Mouse (Mus musculus) stomach, embryonic 15.5 days (tissue): ENCODE data around the gene Tnfaip8l1. TPM values are rescaled to one million over a fixed set of nuclear protein-coding genes. Genes with fewer than 3 reads are reported as not detected.

Source experiments
- ATAC-seq: fragments of 200-750 bp; cut with Nextera tagmentation; 2 replicates; pipeline ENCODE4 v1.8.0; 2017; ENCODE audit warnings: low read depth, moderate number of reproducible peaks, moderate TSS enrichment; ENCODE audit not compliant: insufficient read depth, low FRiP score
- H3K27ac ChIP-seq: fragments of 300-500 bp; sonication (generic); 2 replicates; pipeline ENCODE4 v1.5.1; 2015; ENCODE audit warnings: mild to moderate bottlenecking, inconsistent platforms
- H3K27me3 ChIP-seq: fragments of 300-500 bp; sonication (generic); replicated peaks from 2 replicates; pipeline ENCODE4 v1.6.1; 2015; ENCODE audit warnings: inconsistent platforms
- H3K36me3 ChIP-seq: fragments of 300-500 bp; sonication (generic); 2 replicates; pipeline ENCODE4 v1.6.1; 2015; ENCODE audit warnings: inconsistent platforms
- H3K4me1 ChIP-seq: fragments of 300-500 bp; sonication (generic); 2 replicates; pipeline ENCODE4 v1.6.1; 2015; ENCODE audit warnings: inconsistent platforms
- H3K4me2 ChIP-seq: fragments of 300-500 bp; sonication (generic); 2 replicates; pipeline ENCODE4 v1.6.1; 2015; ENCODE audit warnings: mild to moderate bottlenecking, inconsistent platforms
- H3K4me3 ChIP-seq: fragments of 300-500 bp; sonication (generic); replicated peaks from 2 replicates; pipeline ENCODE4 v1.5.1; 2015; ENCODE audit warnings: inconsistent platforms
- H3K9ac ChIP-seq: fragments of 300-500 bp; sonication (generic); 2 replicates; pipeline ENCODE4 v1.6.1; 2015; ENCODE audit warnings: inconsistent platforms
- H3K9me3 ChIP-seq: fragments of 300-500 bp; sonication (generic); 2 replicates; pipeline ENCODE4 v1.6.1; 2016; ENCODE audit warnings: inconsistent platforms
- WGBS: fragments of 180-500 bp; shearing (Covaris S2); methylation state at CpG from one replicate; pipeline ENCODE4 v1.1.7; 2015; 5-methylcytosine and 5-hydroxymethylcytosine counted together
- polyA plus RNA-seq: library from polyadenylated mRNA; unstranded; fragments of >200 nt; fragmentation: Nextera tagmentation; extraction: Ambion mirVana; gene quantifications from 2 replicates; pipeline ENCODE4 v1.2.1, GENCODE M21; 2015

The Tnfaip8l1 gene
- polyA plus RNA-seq, 1 experiment from 2014 or later, result 13.2 TPM

DNA sequence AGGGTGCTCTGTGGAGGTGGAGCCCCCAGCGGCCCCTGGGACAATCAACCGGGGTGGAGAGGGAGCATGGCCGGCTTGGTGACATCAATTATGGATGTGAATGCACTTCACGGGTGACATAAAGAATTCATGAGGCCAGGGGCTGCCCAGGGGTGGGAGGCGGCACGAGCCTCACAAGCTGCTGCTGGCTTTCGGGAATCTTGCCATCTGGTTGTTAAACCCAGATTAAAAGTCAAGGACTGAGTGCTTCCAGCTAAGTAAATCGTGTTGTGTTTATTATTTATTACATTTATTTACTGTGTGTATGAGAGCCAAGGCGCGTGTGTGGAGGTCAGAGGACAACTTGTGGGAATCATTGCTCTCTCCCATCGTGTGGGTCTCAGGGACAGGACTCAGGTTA is 3.4 kb downstream of the Tnfaip8l1 start:
- peaks cover 23% of the 10 kb centered on the region for H3K4me1 ChIP-seq
- ATAC-seq, result no peak
- 0 out of 2 replicates have a peak, but pooled peaks cover under 1% of the 10 kb centered on the region for H3K27me3 ChIP-seq
- H3K27ac ChIP-seq, result no peak overlapping the region
- no peak overlapping the region for H3K4me2 ChIP-seq
- H3K9ac ChIP-seq, result no peak overlapping the region
- H3K36me3 ChIP-seq, result no peaks in the 10 kb centered on the region
- no peaks in the 10 kb centered on the region for H3K9me3 ChIP-seq
- no peak overlapping the region for H3K4me3 ChIP-seq
- 51% methylated on average over 11 of the region's 11 CpGs for WGBS

DNA sequence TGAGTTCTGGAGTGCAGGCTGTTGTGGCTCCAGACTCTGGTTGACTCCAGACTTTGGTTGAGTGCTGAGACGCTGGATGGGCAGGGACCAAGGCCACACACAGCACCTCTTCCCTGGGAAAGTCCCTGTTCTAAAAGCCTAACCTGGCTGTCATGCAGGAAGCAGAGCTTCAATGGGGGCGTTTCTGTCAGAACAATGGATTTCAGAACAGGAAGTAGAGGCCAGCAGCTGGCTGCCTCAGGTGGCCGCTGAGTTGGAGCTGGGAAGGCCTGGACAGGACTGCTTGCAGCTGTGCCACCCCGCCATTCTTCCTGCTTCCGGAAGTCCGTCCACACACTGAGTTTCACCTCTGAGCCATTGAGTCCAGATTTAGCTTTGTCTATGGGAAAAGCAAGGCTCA is 7.6 kb downstream of the Tnfaip8l1 start:
- H3K27me3 ChIP-seq, result no peaks in the 10 kb centered on the region
- no peaks in the 10 kb centered on the region for H3K36me3 ChIP-seq
- 58% methylated on average over 6 of the region's 6 CpGs for WGBS
- H3K4me1 ChIP-seq, result peaks cover 3% of the 10 kb centered on the region; the same call in 1 of the 2 replicates
- H3K27ac ChIP-seq, result peak overlapping the region; percentile 0; the same call in 1 of the 2 replicates
- 0 out of 2 replicates have a peak, but pooled peaks have one; percentile 3 for ATAC-seq
- no peak overlapping the region for H3K9ac ChIP-seq
- H3K4me2 ChIP-seq, result no peak overlapping the region
- H3K9me3 ChIP-seq, result no peaks in the 10 kb centered on the region
- no peak overlapping the region for H3K4me3 ChIP-seq

DNA sequence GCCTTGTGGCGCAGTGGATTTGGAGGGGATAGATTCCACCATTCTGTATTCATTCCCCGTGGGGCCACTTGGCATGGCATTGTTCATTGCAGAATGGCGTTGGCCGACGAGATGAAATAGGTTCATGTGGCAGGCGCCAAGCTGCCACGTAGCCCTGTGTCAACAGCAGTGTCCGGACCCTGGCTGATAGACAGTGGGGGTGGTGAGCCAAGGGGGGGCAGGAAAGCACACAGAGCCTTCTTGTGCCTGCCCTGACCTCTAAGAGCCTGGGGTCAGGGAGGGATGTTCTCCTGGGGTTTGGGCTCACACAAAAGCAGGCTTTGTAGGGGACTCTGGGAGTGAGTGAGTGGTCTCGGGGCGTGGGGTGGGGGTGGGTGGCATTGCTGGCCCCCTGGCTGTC is 8.4 kb downstream of the Tnfaip8l1 start:
- Histone ChIP-seq H3K4me1 (no peaks in the 10 kb centered on the region), H3K36me3 (peaks cover 3% of the 10 kb centered on the region; the same call in 1 of the 2 replicates), H3K27me3 (no peaks in the 10 kb centered on the region), H3K4me3 (no peak overlapping the region), H3K9ac (no peak overlapping the region), H3K9me3 (no peaks in the 10 kb centered on the region), H3K4me2 (no peak overlapping the region), H3K27ac (0 out of 2 replicates have a peak overlapping the region, but pooled peaks have one; percentile 0)
- ATAC-seq, result no peak
- WGBS, result 64% methylated on average over 10 of the region's 10 CpGs

DNA sequence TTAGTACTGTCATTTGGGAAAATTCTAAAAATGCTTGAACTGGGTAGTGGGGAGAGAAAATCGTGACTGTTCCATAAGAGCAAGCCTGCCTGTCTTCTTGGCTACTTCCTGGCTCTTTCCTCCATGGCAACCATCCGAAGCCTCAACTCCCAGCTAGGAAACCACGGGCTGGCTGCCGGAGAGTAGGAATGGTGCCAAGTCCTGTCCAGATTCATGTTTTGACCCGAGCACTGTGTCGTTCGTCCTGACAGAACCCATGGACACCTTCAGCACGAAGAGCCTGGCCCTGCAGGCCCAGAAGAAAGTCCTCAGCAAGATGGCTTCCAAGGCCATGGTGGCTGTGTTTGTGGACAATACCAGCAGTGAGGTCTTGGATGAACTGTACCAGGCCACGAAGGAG is 9.2 kb downstream of the Tnfaip8l1 start:
- WGBS, result 77% methylated on average over 9 of the region's 9 CpGs
- H3K27ac ChIP-seq, result no peak overlapping the region
- no peak for ATAC-seq
- H3K4me3 ChIP-seq, result no peak overlapping the region
- no peaks in the 10 kb centered on the region for H3K9me3 ChIP-seq
- no peaks in the 10 kb centered on the region for H3K4me1 ChIP-seq
- H3K9ac ChIP-seq, result no peak overlapping the region
- peaks cover 7% of the 10 kb centered on the region; the same call in 1 of the 2 replicates for H3K36me3 ChIP-seq
- no peak overlapping the region for H3K4me2 ChIP-seq
- no peaks in the 10 kb centered on the region for H3K27me3 ChIP-seq

DNA sequence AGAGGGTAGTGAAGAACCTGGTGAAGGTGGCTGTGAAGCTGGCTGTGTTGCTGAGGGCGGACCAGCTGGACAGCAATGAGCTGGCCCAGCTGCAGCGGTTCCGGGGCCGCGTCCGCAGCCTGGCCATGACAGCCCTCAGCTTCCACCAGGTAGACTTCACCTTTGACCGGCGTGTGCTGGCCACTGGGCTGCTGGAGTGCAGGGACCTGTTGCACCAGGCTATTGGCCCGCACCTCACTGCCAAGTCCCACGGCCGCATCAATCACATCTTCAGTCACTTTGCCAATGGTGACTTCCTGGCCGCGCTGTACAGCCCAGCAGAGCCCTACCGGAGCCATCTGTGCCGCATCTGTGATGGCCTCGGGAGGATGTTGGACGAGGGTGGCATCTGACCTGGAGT is 9.6 kb downstream of the Tnfaip8l1 start:
- no peak overlapping the region for H3K4me2 ChIP-seq
- ATAC-seq, result no peak
- no peaks in the 10 kb centered on the region for H3K4me1 ChIP-seq
- no peak overlapping the region for H3K9ac ChIP-seq
- no peak overlapping the region for H3K4me3 ChIP-seq
- H3K27ac ChIP-seq, result no peak overlapping the region
- no peaks in the 10 kb centered on the region for H3K9me3 ChIP-seq
- WGBS, result 92% methylated on average over 17 of the region's 17 CpGs
- H3K36me3 ChIP-seq, result peaks cover 10% of the 10 kb centered on the region; the same call in 1 of the 2 replicates
- no peaks in the 10 kb centered on the region for H3K27me3 ChIP-seq

DNA sequence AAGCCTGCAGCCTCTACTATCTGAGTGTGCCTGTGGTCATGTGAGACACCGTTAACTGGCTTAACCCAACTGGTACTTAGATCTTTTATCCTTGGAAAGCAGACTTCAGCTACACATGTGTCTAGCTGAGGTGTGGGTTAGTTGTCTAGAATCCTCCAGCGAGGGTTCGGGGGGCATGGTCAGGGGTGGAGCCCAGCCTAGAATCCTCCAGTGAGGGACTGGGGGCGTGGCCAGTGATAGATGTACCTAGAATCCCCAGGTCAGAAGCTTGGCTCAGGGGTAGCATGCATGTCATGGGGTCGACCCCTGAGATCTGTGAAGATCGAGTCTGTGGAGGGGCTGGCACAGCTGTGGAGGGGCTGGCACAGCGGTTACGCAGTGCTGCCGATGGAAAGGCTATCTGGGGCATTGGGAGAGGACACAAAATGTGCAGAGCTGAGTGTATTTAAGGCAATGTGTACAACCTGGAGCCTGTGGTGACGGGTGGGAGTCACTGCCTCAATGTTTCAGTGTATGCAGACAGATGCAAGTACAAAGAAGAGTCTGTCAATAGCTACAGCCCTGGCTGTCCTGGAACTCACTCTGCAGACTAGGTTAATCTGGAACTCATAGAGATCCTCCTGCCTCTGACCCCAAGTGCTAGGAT is 11.2 kb downstream of the Tnfaip8l1 start:
- no peak overlapping the region for H3K9ac ChIP-seq
- 56% methylated on average over 10 of the region's 10 CpGs for WGBS
- H3K27ac ChIP-seq, result no peak overlapping the region
- H3K4me3 ChIP-seq, result no peak overlapping the region
- H3K9me3 ChIP-seq, result no peaks in the 10 kb centered on the region
- H3K27me3 ChIP-seq, result no peaks in the 10 kb centered on the region
- H3K4me1 ChIP-seq, result no peaks in the 10 kb centered on the region
- H3K36me3 ChIP-seq, result peaks cover 22% of the 10 kb centered on the region
- no peak overlapping the region for H3K4me2 ChIP-seq
- no peak for ATAC-seq

DNA sequence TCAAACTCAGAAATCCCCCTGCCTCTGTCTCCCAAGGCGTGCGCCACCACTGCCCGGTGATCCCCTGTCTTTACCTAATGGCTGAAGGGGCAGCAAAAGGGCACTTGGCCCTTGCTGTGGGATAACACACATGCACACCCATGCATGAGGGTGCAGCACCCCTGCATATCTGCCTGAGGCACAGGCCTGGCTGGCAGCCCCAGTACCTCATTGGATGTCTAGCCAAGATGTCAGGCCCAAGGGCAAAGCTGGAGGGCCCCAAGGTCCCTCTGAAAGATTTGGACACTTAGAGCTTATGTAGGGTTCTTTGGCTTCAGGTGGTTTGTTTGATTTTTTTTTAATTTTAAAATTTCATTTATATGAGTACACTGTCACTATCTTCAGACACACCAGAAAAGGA is 13.1 kb downstream of the Tnfaip8l1 start:
- H3K4me1 ChIP-seq, result no peaks in the 10 kb centered on the region
- no peak overlapping the region for H3K4me2 ChIP-seq
- no peak overlapping the region for H3K4me3 ChIP-seq
- ATAC-seq, result no peak
- peaks cover 30% of the 10 kb centered on the region for H3K36me3 ChIP-seq
- no peaks in the 10 kb centered on the region for H3K9me3 ChIP-seq
- no peaks in the 10 kb centered on the region for H3K27me3 ChIP-seq
- H3K9ac ChIP-seq, result no peak overlapping the region
- no peak overlapping the region for H3K27ac ChIP-seq
- WGBS, result 100% methylated on average over 3 of the region's 3 CpGs

DNA sequence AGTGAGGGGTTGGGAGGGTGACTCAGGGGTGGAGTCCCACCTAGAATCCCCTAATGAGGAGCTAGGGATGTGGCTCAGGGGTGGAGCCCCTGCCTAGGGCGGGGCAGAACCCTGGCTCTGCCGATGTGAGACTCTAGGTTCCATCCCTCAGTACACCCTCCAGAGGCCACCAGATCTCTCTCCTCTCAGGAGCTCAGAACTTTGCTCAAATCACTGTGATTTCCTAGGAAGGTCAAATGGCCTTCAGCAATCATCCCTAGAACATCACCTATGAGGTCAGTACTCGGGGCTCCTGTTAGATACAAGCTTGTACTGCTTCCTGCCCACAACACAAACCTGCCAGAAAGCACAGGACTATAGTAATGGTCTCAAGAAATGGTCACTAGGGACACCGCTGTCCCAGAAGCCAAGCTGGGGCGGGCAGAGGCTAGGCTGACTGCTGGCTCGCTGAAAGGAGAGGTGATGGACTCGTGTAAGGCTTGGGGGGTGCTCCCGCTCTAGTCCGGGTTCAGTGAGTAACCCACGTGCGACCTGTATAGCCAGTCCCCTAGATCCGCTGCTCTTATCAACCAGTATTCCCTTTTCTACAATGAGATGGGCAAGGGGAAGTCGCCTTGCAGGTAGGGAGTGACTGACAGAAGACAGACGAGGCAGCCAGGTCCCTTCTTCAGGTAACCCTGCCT is 20.8 kb downstream of the Tnfaip8l1 start:
- H3K27me3 ChIP-seq, result no peaks in the 10 kb centered on the region
- H3K9ac ChIP-seq, result peak overlapping the region; percentile 76
- no peaks in the 10 kb centered on the region for H3K9me3 ChIP-seq
- H3K4me1 ChIP-seq, result peaks cover 25% of the 10 kb centered on the region
- peak overlapping the region; percentile 85 for H3K4me3 ChIP-seq
- H3K27ac ChIP-seq, result peak overlapping the region; percentile 83
- no peak for ATAC-seq
- under 1% methylated on average over 14 of the region's 14 CpGs for WGBS
- peaks cover 28% of the 10 kb centered on the region for H3K36me3 ChIP-seq
- H3K4me2 ChIP-seq, result peak overlapping the region; percentile 76

DNA sequence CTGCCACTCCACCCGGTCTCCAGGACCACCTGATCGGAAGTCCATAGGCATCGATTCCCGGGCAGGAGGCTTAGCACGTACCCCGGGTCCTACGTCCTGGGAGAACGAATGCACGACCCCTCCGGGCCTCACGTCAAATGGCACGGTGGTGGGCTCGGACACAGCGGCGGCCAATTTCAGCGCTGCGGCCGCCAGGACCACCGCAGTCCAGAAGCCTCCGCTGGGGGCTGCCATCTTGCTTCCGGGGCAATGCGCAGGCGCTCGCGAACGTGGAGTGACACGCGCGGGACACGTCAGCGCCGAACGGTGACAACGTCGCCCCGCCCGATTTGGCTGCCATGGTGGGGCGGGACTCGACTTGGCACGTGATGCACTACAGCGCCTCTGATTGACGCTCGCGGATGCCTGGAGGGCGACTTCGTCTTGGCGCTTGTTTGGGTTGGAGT is 21.4 kb downstream of the Tnfaip8l1 start, which contains the start of gene Mydgf:
Gene Mydgf, minus strand, starts transcription at position 263 of the 446 bp plus-strand sequence.
- peak within 1 kb of the TSS; percentile 83 for H3K27ac ChIP-seq
- H3K4me1 ChIP-seq, result peaks cover 25% of the 10 kb centered on the region
- no peaks in the 10 kb centered on the region for H3K27me3 ChIP-seq
- H3K4me2 ChIP-seq, result peak within 1 kb of the TSS; percentile 76
- no peaks in the 10 kb centered on the region for H3K9me3 ChIP-seq
- ATAC-seq, result peak; percentile 91
- H3K36me3 ChIP-seq, result peaks cover 29% of the 10 kb centered on the region
- under 1% methylated on average over 47 of the region's 47 CpGs for WGBS
- H3K9ac ChIP-seq, result peak within 1 kb of the TSS; percentile 76
- peak within 1 kb of the TSS; percentile 85 for H3K4me3 ChIP-seq

DNA sequence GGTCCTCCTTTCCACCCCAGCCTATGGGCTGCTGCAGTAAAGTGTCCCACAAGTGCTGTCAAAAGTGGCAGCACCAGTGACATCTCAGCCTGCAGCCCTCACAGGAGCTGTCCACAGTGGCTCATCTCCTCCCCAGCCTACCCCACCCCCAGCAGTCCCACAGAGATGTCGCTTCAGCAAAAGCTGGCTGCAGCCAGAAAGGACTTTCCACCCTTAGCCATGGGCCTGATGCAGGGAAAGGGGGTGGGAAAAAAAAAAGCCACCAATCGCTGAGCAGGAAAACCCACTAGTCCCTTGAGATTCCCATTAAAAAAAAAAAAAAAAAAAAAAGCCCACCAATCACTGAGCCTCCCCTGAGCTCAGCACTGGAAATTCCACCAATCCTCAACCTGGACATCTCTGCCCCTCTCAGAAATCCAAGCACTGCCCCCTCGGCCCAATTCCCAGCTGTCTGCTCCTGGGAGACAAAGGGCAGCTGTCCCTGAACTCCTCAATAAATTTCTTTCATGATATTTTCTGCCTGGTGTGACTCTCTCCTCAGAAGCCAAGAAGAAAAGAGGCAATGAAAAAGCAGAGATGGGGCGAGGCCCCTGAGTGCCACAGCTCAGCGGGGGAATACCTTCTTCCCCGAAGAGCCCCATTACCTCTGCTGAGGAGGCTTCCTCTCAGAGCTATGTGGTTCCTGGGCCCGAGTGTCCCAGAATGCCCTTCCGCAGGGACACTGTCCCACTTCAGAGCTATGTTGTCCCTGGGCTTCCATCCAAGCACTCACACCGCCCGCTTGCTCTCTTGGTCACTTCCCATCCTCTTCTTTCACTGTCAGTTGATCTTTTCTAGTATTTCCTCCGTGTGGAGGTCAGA is 23.2 kb downstream of the Tnfaip8l1 start:
- Histone ChIP-seq H3K36me3 (peaks cover 33% of the 10 kb centered on the region), H3K4me1 (peaks cover 25% of the 10 kb centered on the region), H3K4me3 (no peak overlapping the region), H3K27me3 (no peaks in the 10 kb centered on the region), H3K27ac (peak overlapping the region; percentile 87), H3K4me2 (peak overlapping the region; percentile 76), H3K9me3 (no peaks in the 10 kb centered on the region), H3K9ac (0 out of 2 replicates have a peak overlapping the region, but pooled peaks have one; percentile 1)
- peak; percentile 50; the same call in 1 of the 2 replicates for ATAC-seq
- WGBS, result 36% methylated on average over 11 of the region's 11 CpGs

DNA sequence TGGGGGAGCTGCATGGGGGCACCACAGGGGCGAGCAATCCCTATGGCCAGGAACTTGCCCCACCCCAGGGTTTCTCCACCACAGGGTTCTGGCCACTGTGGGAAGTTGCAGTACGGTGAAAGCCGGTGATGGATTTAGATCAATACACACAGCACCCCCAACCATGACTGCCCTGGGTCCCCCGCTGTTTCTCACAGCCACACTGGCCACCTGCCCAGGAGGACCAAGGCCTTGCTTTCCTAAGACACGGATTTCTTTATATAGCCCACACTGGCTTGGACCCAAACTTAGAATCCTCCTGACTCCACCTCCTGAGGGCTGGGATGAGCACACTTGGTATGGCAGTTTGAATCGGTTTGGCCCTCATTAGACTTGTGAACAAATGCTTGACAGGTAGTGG is 29.0 kb downstream of the Tnfaip8l1 start:
- Histone ChIP-seq H3K4me2 (no peak overlapping the region), H3K27me3 (no peaks in the 10 kb centered on the region), H3K36me3 (peaks cover 44% of the 10 kb centered on the region), H3K4me3 (no peak overlapping the region), H3K9ac (no peak overlapping the region), H3K9me3 (no peaks in the 10 kb centered on the region), H3K4me1 (peaks cover 2% of the 10 kb centered on the region; the same call in 1 of the 2 replicates), H3K27ac (no peak overlapping the region)
- 85% methylated on average over 6 of the region's 6 CpGs for WGBS
- no peak for ATAC-seq
